Mouse (Mus musculus) spleen, adult 2 months (tissue): ENCODE data around the gene Nfix. TPM values are rescaled to one million over a fixed set of nuclear protein-coding genes. Genes with fewer than 3 reads are reported as not detected.

Source experiments
- DNase-seq, 2 experiments: peaks; one replicate each; pipeline versions ENCODE4 v3.0.0 to v3.0.0-alpha.2; 2012 to 2021; ENCODE audit warnings: low spot score in 2 of 2, low read depth in 1 of 2
- H3K27ac ChIP-seq: fragments of 200-500 bp; 2 replicates; pipeline ENCODE4 v1.5.1; 2012; ENCODE audit warnings: low read length, inconsistent platforms; ENCODE audit not compliant: insufficient read depth
- H3K27me3 ChIP-seq: fragments of 200-500 bp; 2 replicates; pipeline ENCODE4 v1.6.1; 2012; ENCODE audit warnings: mild to moderate bottlenecking, moderate library complexity, low read length, inconsistent platforms; ENCODE audit not compliant: control insufficient read depth, insufficient read depth
- H3K36me3 ChIP-seq: fragments of 200-500 bp; 2 replicates; pipeline ENCODE4 v1.6.1; 2012; ENCODE audit warnings: mild to moderate bottlenecking, low read length, inconsistent platforms; ENCODE audit not compliant: control insufficient read depth, insufficient read depth
- H3K4me1 ChIP-seq: fragments of 200-500 bp; 2 replicates; pipeline ENCODE4 v1.6.1; 2011; ENCODE audit warnings: inconsistent platforms; ENCODE audit not compliant: control insufficient read depth, insufficient read depth, insufficient read length
- H3K4me3 ChIP-seq: fragments of 200-500 bp; 2 replicates; pipeline ENCODE4 v1.5.1; 2011; ENCODE audit warnings: mild to moderate bottlenecking, inconsistent platforms; ENCODE audit not compliant: insufficient read depth, insufficient read length; ENCODE audit errors: extremely low read depth
- CTCF ChIP-seq: fragments of 200-500 bp; IDR thresholded peaks from 2 replicates; pipeline ENCODE4 v1.5.1; 2011; ENCODE audit warnings: mild to moderate bottlenecking, inconsistent platforms; ENCODE audit not compliant: insufficient read depth, insufficient read length, insufficient replicate concordance; ENCODE audit errors: extremely low read depth
- POLR2A ChIP-seq: fragments of 200-500 bp; IDR thresholded peaks from 2 replicates; pipeline ENCODE4 v1.6.1; 2011; ENCODE audit warnings: low read depth, low read length, inconsistent platforms
- WGBS: fragments of 180-500 bp; shearing (Covaris S2); methylation state at CpG from one replicate; pipeline ENCODE4 v1.1.7; 2018; 5-methylcytosine and 5-hydroxymethylcytosine counted together
- polyA plus RNA-seq: library from polyadenylated mRNA; depleted of rRNA; stranded (reverse); fragments of >200 nt; gene quantifications from 2 replicates; pipeline ENCODE4 v1.2.3, GENCODE M21; 2012

Nfix gene
- polyA plus RNA-seq, 1 experiment = 13.7 TPM

GRCm38 (mm10) chr8:84713381-84713780 is 86.8 kb downstream of the Nfix start:
- no peak for DNase-seq
- Histone ChIP-seq H3K4me1 (no peaks in the 10 kb centered on the region), H3K27me3 (no peaks in the 10 kb centered on the region), H3K27ac (no peak overlapping the region), H3K4me3 (no peak overlapping the region), H3K36me3 (no peaks in the 10 kb centered on the region)
- TF ChIP-seq POLR2A = no peak
- TF ChIP-seq CTCF = no peak
- 93% methylated on average over 4 of the region's 4 CpGs for WGBS

GRCm38 (mm10) chr8:84712759-84713120 is 87.4 kb downstream of the Nfix start:
- peaks cover 6% of the 10 kb centered on the region; the same call in 1 of the 2 replicates for H3K4me1 ChIP-seq
- H3K4me3 ChIP-seq = no peak overlapping the region
- H3K27me3 ChIP-seq = no peaks in the 10 kb centered on the region
- H3K27ac ChIP-seq = no peak overlapping the region
- H3K36me3 ChIP-seq = no peaks in the 10 kb centered on the region
- WGBS = 48% methylated on average over 3 of the region's 3 CpGs
- DNase-seq = no peak
- TF ChIP-seq CTCF = no peak
- no peak for TF ChIP-seq POLR2A

GRCm38 (mm10) chr8:84711933-84712758 is 88.0 kb downstream of the Nfix start:
- Histone ChIP-seq H3K4me3 (no peak overlapping the region), H3K4me1 (peaks cover 9% of the 10 kb centered on the region), H3K27me3 (0 out of 2 replicates have a peak, but pooled peaks cover 1% of the 10 kb centered on the region), H3K27ac (no peak overlapping the region), H3K36me3 (no peaks in the 10 kb centered on the region)
- DNase-seq = no peak
- 62% methylated on average over 11 of the region's 11 CpGs for WGBS
- TF ChIP-seq CTCF (no peak), POLR2A (no peak)

- Histone ChIP-seq H3K27ac (no peak overlapping the region), H3K4me1 (peaks cover 17% of the 10 kb centered on the region)
- DNase-seq = no peak
Measured at GRCm38 (mm10) chr8:84711312-84711711, 88.8 kb downstream of the Nfix start.

GRCm38 (mm10) chr8:84709931-84710330 is 90.2 kb downstream of the Nfix start:
- no peak for DNase-seq
- WGBS = 97% methylated on average over 1 of the region's 1 CpGs

More at GRCm38 (mm10) chr8:84711312-84711711, 88.8 kb downstream of the Nfix start:
- WGBS = 88% methylated on average over 3 of the region's 3 CpGs
- Histone ChIP-seq H3K36me3 (no peaks in the 10 kb centered on the region), H3K27me3 (peaks cover 3% of the 10 kb centered on the region; the same call in 1 of the 2 replicates), H3K4me3 (no peak overlapping the region)
- TF ChIP-seq POLR2A (no peak), CTCF (no peak)

GRCm38 (mm10) chr8:84708774-84709475 is 91.2 kb downstream of the Nfix start:
- Histone ChIP-seq H3K4me3 (no peak overlapping the region), H3K27ac (no peak overlapping the region), H3K27me3 (peaks cover 3% of the 10 kb centered on the region; the same call in 1 of the 2 replicates), H3K4me1 (peaks cover 28% of the 10 kb centered on the region), H3K36me3 (0 out of 2 replicates have a peak, but pooled peaks cover 2% of the 10 kb centered on the region)
- WGBS = 34% methylated on average over 12 of the region's 12 CpGs
- DNase-seq = peak; percentile 71 to 79
- TF ChIP-seq CTCF = peak; percentile 96; the same call in 1 of the 2 replicates
- TF ChIP-seq POLR2A = no peak

More at GRCm38 (mm10) chr8:84709931-84710330, 90.2 kb downstream of the Nfix start:
- Histone ChIP-seq H3K4me1 (peaks cover 24% of the 10 kb centered on the region), H3K36me3 (no peaks in the 10 kb centered on the region), H3K27ac (no peak overlapping the region), H3K27me3 (peaks cover 3% of the 10 kb centered on the region; the same call in 1 of the 2 replicates), H3K4me3 (no peak overlapping the region)
- TF ChIP-seq CTCF = no peak
